In genomic region chr10:80435764-80436163, GRCm38 (mm10) we compare ENCODE assay signal across 8 mouse cellular contexts. TPM values are rescaled to one million over a fixed set of nuclear protein-coding genes. Genes with fewer than 3 reads are reported as not detected.
A peak's percentile ranks its signal among the peaks of the same experiment; 100 is the strongest.
DNase-seq lines count a peak whose midpoint lies in the region; ATAC-seq and TF ChIP-seq lines count a peak whose summit lies in the region.

No protein-coding gene starts in this region.

- H3K27me3 ChIP-seq in G1E (ENCODE audit: insufficient read depth, low read length) = peaks cover 4% of the 10 kb centered on the region; the same call in 1 of the 2 replicates
- H3K27me3 ChIP-seq in liver, embryonic 13.5 days = no peaks in the 10 kb centered on the region

- peak overlapping the region; percentile 95 for H3K27ac ChIP-seq in liver, embryonic 13.5 days

- no peak for ATAC-seq in G1E (ENCODE audit: extremely low read depth, insufficient number of reproducible peaks, low FRiP score, poor library complexity, severe bottlenecking)
- 0 out of 2 replicates have a peak, but pooled peaks have one; percentile 2 for ATAC-seq in common myeloid progenitor, adult 5-6 weeks (replicated peaks; ENCODE audit: low read depth, poor library complexity, severe bottlenecking)
- ATAC-seq in liver, embryonic 13.5 days (ENCODE audit: low read depth) = peak; percentile 50

- peaks cover 61% of the 10 kb centered on the region for H3K4me1 ChIP-seq in G1E (ENCODE audit: insufficient read depth, low read depth, low read length)
- peaks cover 60% of the 10 kb centered on the region for H3K4me1 ChIP-seq in liver, embryonic 13.5 days (replicated peaks)

- peaks cover 12% of the 10 kb centered on the region for H3K36me3 ChIP-seq in G1E (replicated peaks)
- H3K36me3 ChIP-seq in liver, embryonic 13.5 days = peaks cover 5% of the 10 kb centered on the region

- peak overlapping the region; percentile 64; the same call in 1 of the 2 replicates for H3K4me3 ChIP-seq in G1E (ENCODE audit: low read depth, low read length)
- peak overlapping the region; percentile 20; the same call in 1 of the 2 replicates for H3K4me3 ChIP-seq in liver, embryonic 13.5 days (replicated peaks)

- H3K4me2 ChIP-seq in liver, embryonic 13.5 days = peak overlapping the region; percentile 89

- peak overlapping the region; percentile 50 for H3K9ac ChIP-seq in liver, embryonic 13.5 days

- TF ChIP-seq CTCF in G1E (IDR thresholded peaks at IDR 0.05; ENCODE audit: low read depth, low read length) = no peak

- H3K9me3 ChIP-seq in G1E (replicated peaks) = no peaks in the 10 kb centered on the region
- H3K9me3 ChIP-seq in liver, embryonic 13.5 days (replicated peaks) = no peaks in the 10 kb centered on the region

- DNase-seq in lung, adult 18-20 months = peak; percentile 41 to 67
- DNase-seq in lung, postnatal 10 days = no peak
- peak; percentile 68 for DNase-seq in G1E (ENCODE audit: low spot score)
- peak; percentile 60 for DNase-seq in liver, embryonic 13.5 days
- DNase-seq in B cell, adult 2 months = no peak
- DNase-seq in layer of hippocampus, adult 9-11 months = no peak
- DNase-seq in T-cell, adult 2 months (ENCODE audit: low spot score) = no peak

- 18% methylated on average over 7 of the region's 7 CpGs for WGBS in liver, embryonic 13.5 days (ENCODE audit: insufficient replicate concordance)

RNA-seq across cellular contexts. Expression of gene Tcf3, which starts 2.3 kb away (rescaled TPM):
- total RNA-seq in G1E (2014; fragmentation: Nextera tagmentation) (152 and 175 TPM in 2 replicates), G1E (2017) (70.0 and 84.0 TPM in 2 replicates)
- 1,090 and 1,330 TPM in 2 replicates for polyA plus RNA-seq in G1E (2012)
- total RNA-seq in common myeloid progenitor, adult 5-6 weeks (2017) = 67.2 and 80.0 TPM in 2 replicates
- 55.2 and 56.2 TPM in 2 replicates for polyA plus RNA-seq in liver, embryonic 13.5 days (2015; fragmentation: Nextera tagmentation; extraction: Ambion mirVana)

RNA-seq across cellular contexts. Expression of gene Uqcr11, which starts 29.1 kb away (rescaled TPM):
- 57.3 and 71.6 TPM in 2 replicates for total RNA-seq in G1E (2014; fragmentation: Nextera tagmentation)
- total RNA-seq in G1E (2017) = 376 and 446 TPM in 2 replicates
- polyA plus RNA-seq in G1E (2012) = 1,650 and 1,908 TPM in 2 replicates
- total RNA-seq in common myeloid progenitor, adult 5-6 weeks (2017) = 141 and 186 TPM in 2 replicates
- 474 and 603 TPM in 2 replicates for polyA plus RNA-seq in liver, embryonic 13.5 days (2015; fragmentation: Nextera tagmentation; extraction: Ambion mirVana)

RNA-seq across cellular contexts. Expression of gene Mbd3, which starts 36.4 kb away (rescaled TPM):
- 37.3 and 41.7 TPM in 2 replicates for total RNA-seq in G1E (2014; fragmentation: Nextera tagmentation)
- 36.0 and 42.0 TPM in 2 replicates for total RNA-seq in G1E (2017)
- polyA plus RNA-seq in G1E (2012) = 244 and 272 TPM in 2 replicates
- 76.2 and 113 TPM in 2 replicates for total RNA-seq in common myeloid progenitor, adult 5-6 weeks (2017)
- polyA plus RNA-seq in liver, embryonic 13.5 days (2015; fragmentation: Nextera tagmentation; extraction: Ambion mirVana) = 81.2 and 87.4 TPM in 2 replicates

RNA-seq across cellular contexts. Expression of gene Mex3d, which starts 48.3 kb away (rescaled TPM):
- total RNA-seq in G1E (2014; fragmentation: Nextera tagmentation) (7.7 and 11.4 TPM in 2 replicates), G1E (2017) (8.7 and 10.9 TPM in 2 replicates)
- polyA plus RNA-seq in G1E (2012) = 35.3 and 41.9 TPM in 2 replicates
- 9.5 and 14.3 TPM in 2 replicates for total RNA-seq in common myeloid progenitor, adult 5-6 weeks (2017)
- polyA plus RNA-seq in liver, embryonic 13.5 days (2015; fragmentation: Nextera tagmentation; extraction: Ambion mirVana) = 1.0 and 1.1 TPM in 2 replicates

RNA-seq across cellular contexts. Expression of gene Onecut3, which starts 58.9 kb away (rescaled TPM):
- not detected in 2 replicates for total RNA-seq in G1E (2014; fragmentation: Nextera tagmentation)
- 0.06 and 0.11 TPM in 2 replicates for total RNA-seq in G1E (2017)
- not detected in 2 replicates for polyA plus RNA-seq in G1E (2012)
- not detected in 2 replicates for total RNA-seq in common myeloid progenitor, adult 5-6 weeks (2017)
- 0.02 TPM in 1 of 2 replicates, not detected in the other for polyA plus RNA-seq in liver, embryonic 13.5 days (2015; fragmentation: Nextera tagmentation; extraction: Ambion mirVana)

Comparison
In these comparisons a context has a peak if more than half of its experiments do, and no peak if none do; other contexts are left out.
1. DNase-seq: peak in lung, adult 18-20 months (2 of 2), G1E (single experiment) and liver, embryonic 13.5 days (single experiment); none in lung, postnatal 10 days (single experiment), B cell, adult 2 months (0 of 2), layer of hippocampus, adult 9-11 months (single experiment) and T-cell, adult 2 months (single experiment).